Mouse (Mus musculus) bone marrow macrophage, adult 2 months (primary cell): Measurements from ENCODE around the gene Slc8a1.

Experiments
- CTCF ChIP-seq: IDR thresholded peaks from 2 replicates; pipeline ENCODE4 v1.5.1; 2012; ENCODE audit warnings: low read depth, mild to moderate bottlenecking, low read length, moderate library complexity
- POLR2A ChIP-seq: IDR thresholded peaks from 2 replicates; pipeline ENCODE4 v1.6.1; 2012; ENCODE audit warnings: mild to moderate bottlenecking, low read depth, low read length, borderline replicate concordance

DNA sequence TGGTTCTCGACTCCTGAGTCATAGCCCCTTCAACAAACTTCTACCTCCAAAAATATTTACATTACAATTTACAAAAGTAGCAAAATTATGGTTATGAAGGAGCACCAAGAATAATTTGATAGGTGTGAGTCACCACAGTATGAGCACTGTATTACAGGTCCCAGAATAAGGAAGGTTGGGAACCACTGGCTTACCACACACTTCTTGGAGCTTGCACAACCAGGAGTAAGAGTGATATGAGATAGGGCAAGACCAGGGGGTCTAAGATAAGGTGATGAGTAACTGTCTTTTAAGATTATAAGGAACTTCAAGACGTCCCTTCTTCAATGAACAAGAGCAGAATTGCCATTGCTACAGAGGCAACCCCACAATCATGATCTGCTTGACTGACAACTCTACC, 107.7 kb downstream of the Slc8a1 start:
- TF ChIP-seq POLR2A (no peak), CTCF (no peak)
